Mouse (Mus musculus) MEL-GATA-1-ER (cell line): ENCODE results near the gene Ldlrap1.
A peak's percentile ranks its signal among the peaks of the same experiment; 100 is the strongest.
"Not testable (repeated sequence)": the region's sequence is repeated elsewhere in the genome, so short reads cannot be mapped to it uniquely, and the experiment has no call there.

ENCODE experiments used
- DNase-seq: peaks from one replicate; pipeline ENCODE4 v3.0.0-alpha.2; 2012; ENCODE audit warnings: low read depth; ENCODE audit errors: extremely low read depth

The Ldlrap1 gene

DNA sequence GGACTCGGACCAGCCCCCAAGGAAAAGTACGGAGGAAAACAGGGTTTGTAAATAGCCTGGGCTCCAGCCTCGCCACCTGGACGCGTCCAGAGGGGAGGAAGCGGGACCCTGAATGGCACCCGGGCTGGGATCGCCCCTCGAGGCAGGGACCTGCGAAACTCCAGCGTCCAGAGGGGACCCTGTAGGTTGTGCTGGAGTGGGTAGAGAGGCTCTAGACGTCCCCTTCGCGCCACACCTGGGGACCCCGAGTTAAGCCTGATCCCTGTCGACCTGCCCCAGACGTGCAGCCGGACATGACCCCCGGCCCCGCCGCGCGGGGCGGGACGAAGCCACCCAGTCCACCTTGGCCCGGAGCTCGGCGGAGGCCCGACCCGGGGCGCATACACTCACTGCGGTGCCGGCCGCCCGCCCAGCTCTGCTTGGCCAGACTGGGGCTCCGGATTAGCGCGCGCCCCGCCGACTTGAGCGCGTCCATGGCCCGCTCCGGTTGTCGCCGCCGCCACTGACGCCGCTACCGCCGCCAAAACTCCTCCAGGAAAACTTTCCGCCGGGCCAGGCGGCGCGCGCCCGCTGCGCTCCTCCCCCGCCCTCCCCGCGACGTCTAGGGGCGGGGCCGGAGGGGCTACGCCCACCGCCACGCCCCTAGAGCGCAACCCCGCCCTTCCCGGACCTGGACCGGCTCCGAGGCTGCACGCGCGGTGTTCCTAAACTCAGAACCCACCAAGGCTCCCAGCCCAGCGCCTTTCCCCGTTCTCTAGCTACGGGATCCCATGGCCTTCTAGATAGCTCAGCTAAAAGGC is at the start of gene Ldlrap1:
TSS of gene Ldlrap1 (minus strand) at position 599 of the 800 bp plus-strand sequence.
- no peak for DNase-seq

DNA sequence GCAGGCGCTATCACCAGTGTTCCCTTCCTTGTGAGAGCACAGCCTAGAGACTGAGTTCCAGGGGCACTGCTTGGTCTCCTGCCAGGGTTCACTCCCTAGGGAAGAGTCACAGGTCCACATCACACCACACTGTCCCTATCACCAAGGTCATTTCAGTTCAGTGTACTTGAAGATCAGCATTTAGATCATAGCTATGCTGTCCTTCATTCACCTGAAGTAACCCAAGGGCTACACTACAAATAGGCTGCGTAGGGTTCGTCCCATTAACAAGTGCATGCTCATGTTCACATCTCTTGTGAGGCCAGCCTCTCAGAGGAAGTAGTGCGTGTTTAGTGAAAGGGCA is 46.4 kb upstream of the Ldlrap1 start:
- no peak for DNase-seq

DNA sequence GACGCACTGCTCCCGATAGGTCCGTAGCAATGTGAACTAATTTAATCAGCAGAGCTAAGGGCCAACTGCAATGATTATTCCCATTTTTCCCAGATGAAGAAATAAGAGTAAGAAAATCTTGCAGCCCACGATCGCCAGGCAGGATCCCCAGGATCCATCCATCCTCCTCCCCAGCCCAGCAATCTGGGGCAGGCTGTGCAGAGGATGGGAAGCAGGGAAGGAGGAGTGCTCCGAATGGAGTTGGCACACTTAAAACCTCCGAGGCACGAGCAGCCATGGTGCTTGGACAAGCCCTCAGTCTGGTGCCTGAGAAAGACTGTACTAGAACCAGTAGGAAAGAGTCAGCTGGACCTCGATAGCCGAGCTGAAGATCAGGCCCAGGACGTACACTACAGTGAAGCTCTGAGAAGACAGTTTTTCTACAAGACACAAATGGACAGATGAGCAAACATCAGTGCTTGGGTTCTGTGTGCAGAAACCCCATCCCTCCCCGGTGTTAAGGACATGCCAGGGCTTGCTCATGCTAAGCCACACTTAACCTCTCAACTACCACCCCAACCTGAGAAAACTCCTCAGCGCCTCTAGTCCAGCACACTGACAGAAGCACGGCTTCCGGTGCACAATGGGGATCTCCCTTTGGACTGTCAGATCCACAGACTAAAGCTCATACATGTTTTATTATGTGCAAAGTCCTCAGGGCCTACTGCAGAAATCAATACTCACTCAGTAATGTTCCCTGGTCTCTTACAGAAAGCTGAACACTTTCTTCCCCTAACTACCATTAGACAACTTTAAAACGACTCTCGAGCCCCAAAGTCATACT is 45.8 kb upstream of the Ldlrap1 start:
- DNase-seq = no peak

DNA sequence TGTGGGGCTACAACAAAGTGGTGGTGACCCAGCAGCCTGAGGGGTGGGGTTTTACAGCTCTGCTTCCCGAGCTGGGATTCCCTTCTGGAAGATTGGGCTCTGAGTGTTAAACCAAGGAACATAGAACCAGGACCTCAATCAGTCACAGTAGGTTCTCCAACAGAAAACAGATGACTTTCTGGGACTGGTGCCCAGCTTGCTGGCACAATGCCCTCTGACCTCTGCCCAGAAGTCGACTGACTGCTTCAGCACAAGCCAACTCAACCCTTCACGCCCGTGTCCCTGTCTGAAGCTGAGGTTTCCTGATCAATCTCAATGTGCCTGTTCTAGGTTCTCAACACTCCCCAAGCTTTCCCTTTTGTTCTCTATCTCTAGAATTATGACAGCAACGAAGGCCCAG is 36.9 kb upstream of the Ldlrap1 start:
- no peak for DNase-seq

DNA sequence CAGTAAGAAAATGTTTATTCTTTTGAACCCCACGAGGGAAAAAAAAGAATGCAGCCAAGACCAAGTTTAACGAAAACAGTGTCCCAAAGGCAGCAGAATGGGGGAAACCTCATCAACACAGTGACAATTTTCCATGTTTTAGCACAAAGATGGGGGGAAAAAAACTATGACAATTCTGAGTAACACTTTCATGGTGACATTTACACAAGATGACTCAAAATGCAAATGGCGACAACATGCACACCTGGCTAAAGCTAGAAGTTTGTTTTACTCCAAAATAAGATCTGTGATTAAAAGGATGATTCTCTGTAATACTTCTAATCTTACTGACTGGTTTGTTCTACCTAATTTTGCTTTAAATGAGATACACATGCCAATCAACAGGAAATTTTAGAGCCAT is 34.9 kb upstream of the Ldlrap1 start:
- no peak for DNase-seq

DNA sequence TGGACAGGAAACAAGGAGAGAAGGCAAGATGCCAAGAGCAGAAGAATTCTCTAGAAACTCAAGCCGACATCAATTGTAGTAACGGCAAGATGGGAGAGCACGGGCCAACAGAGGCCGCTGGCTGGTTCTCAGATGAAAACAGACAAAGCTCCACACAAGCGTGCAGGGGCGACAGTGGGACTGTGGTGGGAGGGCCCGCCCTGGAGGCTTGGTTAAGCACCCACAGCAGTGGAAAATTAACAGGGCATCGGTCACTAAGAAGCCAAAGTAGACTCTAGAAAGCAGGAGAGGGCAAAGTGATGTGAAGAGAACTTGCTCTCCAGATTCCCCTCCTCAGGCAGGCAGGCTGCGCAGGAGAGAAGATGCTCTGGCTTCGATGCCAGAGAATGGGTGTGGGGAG is 34.3 kb upstream of the Ldlrap1 start:
- no peak for DNase-seq

DNA sequence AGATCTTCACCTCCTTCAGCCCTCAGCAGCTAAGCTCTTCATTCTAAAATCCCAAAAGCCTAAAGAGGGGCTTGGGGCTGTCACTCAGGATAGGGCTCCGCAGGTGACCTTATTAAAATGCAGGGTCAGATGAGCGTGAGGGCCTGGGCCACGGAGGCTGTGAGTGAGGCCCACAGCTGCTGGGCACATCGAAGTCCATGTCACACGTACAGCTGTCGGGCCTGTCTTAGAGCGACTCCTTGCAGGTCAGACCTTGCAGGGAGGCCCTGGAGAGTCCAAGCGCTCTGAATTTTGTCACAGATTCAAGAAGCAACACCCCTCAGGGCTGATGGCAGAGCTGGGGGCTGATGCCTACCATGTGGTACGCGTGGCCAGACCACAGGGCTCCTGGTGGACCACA is 32.9 kb upstream of the Ldlrap1 start:
- DNase-seq = no peak

DNA sequence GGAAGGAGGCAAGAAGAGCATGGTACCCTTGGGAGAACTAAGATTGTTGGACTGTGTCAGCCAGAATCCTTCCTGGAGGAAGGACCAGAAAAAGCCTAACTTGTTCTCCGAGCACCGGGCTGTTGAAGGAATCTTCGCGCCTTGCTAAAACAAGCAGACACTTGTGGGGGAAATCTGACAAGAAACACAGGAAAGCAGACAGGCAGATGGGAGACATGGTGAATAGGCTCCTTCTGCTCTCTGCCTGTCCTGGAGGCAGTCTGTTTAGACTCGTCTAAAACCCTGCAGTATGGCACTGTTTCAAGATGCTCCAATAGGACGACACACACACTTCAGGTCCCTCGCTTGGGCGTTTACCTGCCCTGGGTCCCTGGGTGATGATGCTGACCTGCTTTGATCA is 32.3 kb upstream of the Ldlrap1 start:
- no peak for DNase-seq

DNA sequence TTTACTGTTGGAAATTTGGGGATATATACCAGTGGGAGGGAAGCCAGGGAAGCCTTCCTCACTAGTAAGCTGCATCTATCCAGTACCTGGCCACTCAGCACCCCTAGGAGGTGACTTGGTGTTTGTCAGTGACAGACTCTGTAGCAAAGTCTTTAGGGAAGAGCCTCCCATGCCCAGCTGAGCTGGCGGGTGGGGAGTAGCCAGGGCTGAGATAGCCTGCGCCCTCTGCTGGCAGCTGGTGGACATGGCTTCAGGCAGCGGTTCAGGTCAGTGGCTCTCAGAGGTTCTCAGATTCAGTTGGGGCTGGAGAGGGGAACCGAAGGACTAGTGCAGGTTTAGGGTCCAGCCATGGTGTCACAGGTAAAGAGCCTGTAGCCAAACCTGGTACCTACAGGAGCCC is 31.4 kb upstream of the Ldlrap1 start:
- DNase-seq = peak; percentile 27

DNA sequence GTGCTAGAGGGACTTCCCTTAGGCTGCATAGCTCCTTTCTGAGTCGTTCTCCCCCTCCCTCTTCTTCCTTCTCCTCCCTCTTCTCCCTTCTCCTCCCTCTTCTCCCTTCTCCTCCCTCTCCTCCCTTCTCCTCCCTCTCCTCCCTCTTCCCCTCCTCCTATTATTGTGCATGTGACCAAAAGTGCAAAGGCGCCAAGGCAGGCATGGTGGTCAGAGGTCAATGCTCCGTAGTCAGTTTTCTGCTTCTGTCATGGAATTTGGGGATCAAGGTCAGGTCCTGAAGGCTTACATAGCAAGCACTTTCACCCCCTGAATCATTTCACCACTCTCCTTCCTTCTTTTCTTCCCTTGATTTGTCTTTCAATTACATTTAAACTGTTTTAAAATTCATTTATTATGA is 31.0 kb upstream of the Ldlrap1 start:
- no peak for DNase-seq

DNA sequence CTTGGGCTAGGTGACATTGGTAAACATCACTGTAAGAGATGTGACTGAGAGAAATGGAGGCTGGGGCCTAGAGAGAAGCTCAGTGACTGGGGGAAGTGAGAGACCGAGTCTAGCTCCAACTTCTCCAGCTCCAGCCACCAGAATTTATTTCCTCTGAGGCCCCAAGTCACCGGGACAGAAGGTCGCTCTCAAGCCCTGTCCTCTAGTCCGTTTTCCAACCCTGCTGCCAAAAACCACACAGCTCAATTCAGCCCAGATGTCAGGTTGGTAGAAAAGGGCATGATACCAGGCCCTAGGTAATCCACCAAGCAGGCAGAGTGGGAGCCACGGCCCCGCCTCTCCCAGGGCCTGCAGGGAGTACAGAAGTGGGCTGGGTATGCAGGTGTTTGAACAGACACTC is 29.8 kb upstream of the Ldlrap1 start:
- DNase-seq = no peak

DNA sequence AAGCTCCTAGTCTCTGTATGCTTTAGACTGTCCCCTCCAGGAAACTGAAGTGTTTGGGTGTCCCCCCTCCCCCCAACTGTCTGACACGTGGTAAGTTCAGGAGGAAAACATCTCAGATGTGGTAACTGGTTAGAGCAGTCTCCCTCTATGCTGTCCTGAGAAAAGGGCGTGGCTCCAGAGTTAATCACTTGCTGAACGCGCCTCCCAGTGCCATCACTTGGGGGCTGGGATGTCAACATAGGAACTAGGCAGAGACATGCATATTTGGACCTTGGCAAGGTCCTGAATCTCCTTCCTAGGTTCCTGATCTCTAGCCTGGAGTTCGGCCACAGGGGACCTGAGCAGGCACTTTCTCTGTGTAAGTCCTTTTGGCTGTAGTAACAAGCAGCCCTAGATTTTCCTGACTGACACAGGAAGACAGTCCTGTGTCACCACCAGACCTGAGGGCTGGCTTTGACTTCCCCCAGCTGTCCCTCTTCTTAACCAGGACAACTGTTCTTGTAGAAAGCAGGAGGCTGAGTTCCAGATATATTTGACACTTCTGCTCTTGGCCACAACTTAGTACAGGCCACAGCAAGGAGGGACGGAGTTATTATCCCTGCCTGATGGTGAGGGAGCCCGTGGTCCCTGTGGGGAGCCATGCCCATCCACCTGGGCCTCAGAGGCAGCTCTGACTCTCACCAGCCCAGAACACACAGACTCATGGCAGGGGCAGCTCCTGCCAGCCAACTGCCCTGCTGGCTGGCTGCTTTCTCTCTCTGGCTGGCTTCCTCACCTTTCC is 28.9 kb upstream of the Ldlrap1 start:
- no peak for DNase-seq

DNA sequence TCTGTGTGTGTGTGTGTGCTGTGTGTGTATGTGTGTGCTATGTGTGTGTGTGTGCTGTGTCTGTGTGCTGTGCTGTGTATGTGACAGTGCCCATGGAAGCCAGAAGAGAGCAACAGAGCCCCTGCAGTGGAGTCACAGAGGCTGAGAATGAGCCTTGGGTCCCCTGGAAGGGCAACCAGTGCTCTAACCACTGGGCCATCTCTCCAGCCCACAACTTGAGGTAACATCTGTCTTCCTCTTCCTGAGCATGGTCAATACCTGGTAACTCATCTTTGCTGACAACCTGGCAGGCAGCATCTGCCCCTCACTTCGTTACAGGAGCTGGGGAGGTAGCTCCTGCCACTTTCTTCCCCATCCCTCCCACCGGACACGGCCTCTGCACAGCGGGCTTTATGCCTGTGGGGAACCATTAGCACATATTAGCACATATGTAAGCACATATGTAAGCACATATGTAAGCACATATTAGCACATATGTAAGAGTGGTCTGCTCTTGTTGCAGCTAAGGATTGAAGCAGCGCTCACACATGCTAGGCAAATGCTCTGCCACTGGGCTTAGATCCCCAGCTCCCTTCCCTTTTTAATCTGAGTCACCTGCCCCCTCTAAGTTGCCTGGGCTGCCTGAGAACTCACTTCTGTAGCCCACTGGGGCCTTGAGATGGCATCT is 28.1 kb upstream of the Ldlrap1 start:
- DNase-seq = no peak

DNA sequence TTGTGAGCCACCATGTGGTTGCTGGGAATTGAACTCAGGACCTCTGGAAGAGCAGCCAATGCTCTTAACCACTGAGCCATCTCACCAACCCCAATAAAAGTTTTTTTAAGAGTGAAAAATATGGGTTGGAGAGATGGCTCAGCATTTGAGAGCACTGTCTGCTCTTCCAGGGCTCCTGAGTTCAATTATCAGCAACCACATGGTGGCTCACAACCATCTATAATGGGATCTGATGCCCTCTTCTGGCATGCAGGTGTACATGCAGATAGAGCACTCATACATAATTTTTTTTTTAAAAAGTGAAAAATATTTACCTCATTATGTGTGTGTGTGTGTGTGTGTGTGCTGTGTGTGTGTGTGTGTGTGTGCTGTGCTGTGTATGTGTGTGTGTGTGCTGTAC is 27.1 kb upstream of the Ldlrap1 start:
- DNase-seq = not testable (repeated sequence)

DNA sequence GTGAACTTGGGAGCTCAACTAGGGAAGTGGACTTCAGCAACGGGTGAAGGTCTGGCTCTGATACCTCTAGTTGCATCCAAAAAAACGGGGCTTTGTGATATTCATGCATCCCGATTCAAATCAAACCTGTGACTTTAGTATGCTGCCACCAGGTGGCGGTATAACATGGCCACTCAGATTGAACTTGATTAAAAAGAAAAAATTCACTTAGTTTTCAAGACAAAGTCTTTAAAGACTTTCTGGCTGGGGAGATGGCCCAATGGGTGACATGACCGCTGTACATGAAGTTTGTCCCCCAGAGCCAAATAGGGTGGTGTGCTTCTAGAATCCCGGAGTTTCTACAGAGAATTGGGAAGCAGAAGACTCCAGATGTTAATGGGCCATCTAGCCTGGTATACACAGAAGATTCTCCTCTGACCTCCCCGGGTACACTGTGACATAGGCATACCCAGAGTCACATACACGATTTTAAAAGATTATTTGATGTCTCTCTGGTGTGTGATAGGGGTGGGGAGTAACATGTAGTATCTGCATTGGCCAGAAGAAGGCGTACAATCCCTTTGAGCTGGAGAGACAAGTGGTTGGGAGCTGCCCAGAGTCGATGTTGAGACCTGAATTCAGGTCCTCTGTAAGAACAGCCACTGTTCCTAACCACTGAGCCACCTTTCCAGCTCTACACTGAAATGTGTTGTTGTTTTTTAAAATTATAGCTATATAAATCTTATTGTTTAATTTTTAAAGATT is 25.6 kb upstream of the Ldlrap1 start:
- peak; percentile 54 for DNase-seq

DNA sequence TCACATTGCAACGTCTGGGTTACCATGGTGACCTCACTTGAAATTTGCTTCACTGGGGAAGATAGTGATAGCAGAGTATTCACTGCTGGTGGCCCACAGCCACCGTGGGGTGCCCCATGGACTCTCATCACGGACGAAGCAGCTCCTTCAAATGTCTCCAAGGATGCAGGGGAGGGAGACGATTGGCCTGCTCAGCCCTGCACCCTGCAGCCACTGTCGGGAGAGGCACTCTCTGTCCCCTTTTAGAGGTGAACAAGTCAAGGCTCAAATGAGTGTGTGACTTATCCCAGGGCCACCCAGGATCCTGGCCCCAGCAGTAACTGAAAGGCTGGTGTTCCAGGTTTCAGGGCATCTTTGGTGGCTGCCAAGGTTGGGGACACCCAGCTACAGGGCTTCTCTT is 23.9 kb upstream of the Ldlrap1 start:
- DNase-seq = no peak

DNA sequence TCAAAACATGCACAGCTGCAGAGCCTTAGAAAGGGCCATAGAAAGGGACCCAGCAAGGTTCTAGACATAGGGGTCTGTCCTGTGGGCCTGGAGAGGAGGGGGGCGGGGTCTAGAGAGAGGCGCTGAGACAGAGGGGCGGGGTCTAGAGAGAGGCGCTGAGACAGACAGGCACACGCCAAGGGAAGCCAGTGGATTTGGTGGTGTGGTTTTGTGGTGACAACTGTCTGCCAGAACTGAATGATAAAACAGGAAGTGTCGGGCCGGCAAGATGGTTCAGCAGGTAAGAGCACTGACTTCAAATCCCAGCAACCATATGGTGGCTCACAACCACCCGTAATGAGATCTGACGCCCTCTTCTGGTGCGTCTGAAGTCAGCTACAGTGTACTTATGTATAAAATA is 19.1 kb upstream of the Ldlrap1 start:
- DNase-seq = peak; percentile 86

DNA sequence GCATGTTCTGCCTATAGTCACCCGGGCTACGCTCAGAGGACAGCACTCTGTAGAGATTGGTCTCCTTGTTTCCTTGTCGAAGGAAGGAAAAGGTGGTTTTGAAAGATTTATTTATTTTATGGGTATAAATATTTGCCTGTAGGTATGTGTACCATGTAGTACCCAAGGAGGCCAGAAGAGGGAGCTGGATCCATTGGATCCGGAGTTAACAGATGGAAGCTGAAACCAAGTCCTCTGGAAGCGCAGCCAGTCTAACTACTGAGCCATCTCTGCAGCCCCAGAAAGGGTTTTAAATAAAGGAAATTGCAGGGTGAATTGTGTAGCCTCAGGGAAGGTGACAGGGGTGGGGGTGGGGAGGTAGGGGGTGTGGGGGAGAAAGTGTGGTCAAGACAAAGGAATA is 16.9 kb upstream of the Ldlrap1 start:
- no peak for DNase-seq

DNA sequence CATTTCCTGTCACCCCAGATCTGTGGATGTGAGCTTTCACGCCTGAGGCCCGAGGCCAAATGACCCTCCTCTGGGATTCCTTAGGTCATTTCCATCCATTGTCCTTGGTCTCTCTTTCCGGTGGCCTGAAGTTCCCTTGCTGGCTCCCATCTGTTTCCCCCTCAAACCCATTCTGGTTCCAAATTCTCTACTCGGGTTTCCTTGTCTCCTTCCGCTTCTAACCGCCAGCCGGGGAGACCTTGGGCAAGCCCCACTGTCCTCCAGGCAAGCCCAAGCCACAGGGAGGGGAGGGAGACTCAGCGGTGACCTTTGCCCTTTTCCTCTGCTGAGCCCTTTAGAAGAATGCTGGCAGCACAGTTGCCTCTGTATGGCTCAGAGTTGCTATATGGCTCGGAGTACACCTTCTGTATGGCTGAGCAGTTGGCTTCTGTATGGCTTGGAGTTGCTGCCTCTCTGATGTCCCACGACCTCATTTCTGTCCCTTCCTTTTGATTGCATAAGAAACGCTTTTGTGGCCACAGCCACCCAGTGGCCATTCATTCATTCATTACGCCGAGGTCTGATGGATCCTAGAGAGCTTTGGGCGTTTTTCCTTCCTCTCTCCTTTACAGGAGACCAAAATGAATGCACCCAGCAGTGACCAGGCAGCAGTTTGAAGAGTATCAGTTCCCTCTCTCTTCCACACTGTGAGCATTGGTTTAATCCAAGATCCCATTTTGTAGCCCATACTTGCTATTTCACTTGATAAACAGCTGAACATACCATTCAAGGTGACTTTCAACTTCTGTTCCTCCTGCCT is 11.5 kb upstream of the Ldlrap1 start:
- DNase-seq = no peak

DNA sequence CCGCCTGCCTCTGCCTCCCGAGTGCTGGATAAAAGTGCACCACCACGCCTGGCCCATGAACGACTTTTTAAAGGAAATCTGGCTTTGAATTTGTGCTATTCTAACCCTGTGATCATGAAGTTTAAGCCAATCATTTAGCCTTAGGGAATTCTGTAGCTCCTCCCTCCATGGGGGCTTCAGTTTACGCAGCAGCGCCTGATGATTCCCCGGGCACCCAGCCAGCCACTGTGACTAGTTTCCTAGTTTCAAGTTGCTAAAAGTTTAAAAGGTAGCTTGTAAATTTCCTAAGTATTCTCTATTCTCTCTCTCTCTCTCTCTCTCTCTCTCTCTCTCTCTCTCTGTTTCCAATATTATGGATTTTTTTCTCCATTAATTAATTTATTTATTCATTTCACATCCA is 8.4 kb upstream of the Ldlrap1 start:
- no peak for DNase-seq
